Mouse (Mus musculus): ENCODE data around the gene Dcpp2. TPM values are rescaled to one million over a fixed set of nuclear protein-coding genes. Genes with fewer than 3 reads are reported as not detected.
A peak's percentile ranks its signal among the peaks of the same experiment; 100 is the strongest.
"Not testable (repeated sequence)": the region's sequence is repeated elsewhere in the genome, so short reads cannot be mapped to it uniquely, and the experiment has no call there.

The Dcpp2 gene
- total RNA-seq, 2 experiments from 2014 or later, result not detected

GRCm38 (mm10) chr17:23917158-23917557, 36.5 kb downstream of the Dcpp2 start, which contains the start of gene Dcpp3:
Gene Dcpp3, plus strand, starts transcription at chr17:23917458.
- intact Hi-C loops (cut with DNase I); DNase-seq: not testable (repeated sequence)

GRCm38 (mm10) chr17:23924531-23925007, 43.9 kb downstream of the Dcpp2 start:
- intact Hi-C loops (cut with DNase I), result no loop called here
- DNase-seq, result peak; percentile 92 to 93

- DNase-seq, result peak; percentile 61 to 68
- intact Hi-C loops (cut with DNase I), result no loop called here
These were observed 44.4 kb downstream of the Dcpp2 start for GRCm38 (mm10) chr17:23925090-23925493.

- no peak for DNase-seq
- intact Hi-C loops (cut with DNase I), result no loop called here
These were observed 50.5 kb downstream of the Dcpp2 start for GRCm38 (mm10) chr17:23931157-23931556.

- intact Hi-C loops (cut with DNase I), result no loop called here
- DNase-seq, result no peak
These were observed 60.7 kb downstream of the Dcpp2 start, which contains the start of gene Sbp for GRCm38 (mm10) chr17:23941372-23941771. Gene Sbp, plus strand, starts transcription at chr17:23941672.

- DNase-seq; intact Hi-C loops (cut with DNase I): not testable (repeated sequence)
These were observed 66.8 kb downstream of the Dcpp2 start for GRCm38 (mm10) chr17:23947486-23947885.

GRCm38 (mm10) chr17:23949068-23949467, 68.4 kb downstream of the Dcpp2 start:
- intact Hi-C loops (cut with DNase I), result no loop called here
- DNase-seq, result peak in 1 of 2 experiments; percentile 12

Other genes starting within 250 kb of the Dcpp2 start
- under 1 TPM; 0.10 to 0.24 TPM for gene Mmp25, start 235.6 kb upstream of the Dcpp2 start, total RNA-seq (2021)
- gene Bicdl2, start 220.4 kb upstream of the Dcpp2 start, total RNA-seq (2021), result not detected
- 100 to 1,000 TPM; 186 to 198 TPM for gene Hcfc1r1, start 207.3 kb upstream of the Dcpp2 start, total RNA-seq (2021)
- 10 to 100 TPM; 13.5 to 15.9 TPM for gene Thoc6, start 207.0 kb upstream of the Dcpp2 start, total RNA-seq (2021)
- 10 to 100 TPM; 43.8 to 76.5 TPM for gene Tnfrsf12a, start 203.4 kb upstream of the Dcpp2 start, total RNA-seq (2021)
- gene Cldn6, start 201.6 kb upstream of the Dcpp2 start, total RNA-seq (2021), result not detected
- not detected for gene Cldn9, start 196.9 kb upstream of the Dcpp2 start, total RNA-seq (2021)
- gene 1520401A03Rik, start 158.1 kb upstream of the Dcpp2 start, total RNA-seq (2021), result not detected
- 1 to 10 TPM; 3.1 to 3.6 TPM for gene Pkmyt1, start 154.5 kb upstream of the Dcpp2 start, total RNA-seq (2021)
- 10 to 100 TPM; 21.8 to 23.4 TPM for gene Paqr4, start 140.0 kb upstream of the Dcpp2 start, total RNA-seq (2021)
- gene Kremen2, start 135.0 kb upstream of the Dcpp2 start, total RNA-seq (2021), result not detected
- 10 to 100 TPM; 30.2 to 30.8 TPM for gene Flywch1, start 109.3 kb upstream of the Dcpp2 start, total RNA-seq (2021)
- 1 to 10 TPM; 1.6 TPM for gene Flywch2, start 94.8 kb upstream of the Dcpp2 start, total RNA-seq (2021)
- gene Srrm2, start 90.3 kb upstream of the Dcpp2 start, total RNA-seq (2021), result 100 to 1,000 TPM; 192 to 227 TPM
- gene Elob, start 51.7 kb upstream of the Dcpp2 start, total RNA-seq (2021), result 100 to 1,000 TPM; 339 to 355 TPM
- gene Prss33, start 44.8 kb upstream of the Dcpp2 start, total RNA-seq (2021), result not detected
- gene Prss32, start 37.0 kb upstream of the Dcpp2 start, total RNA-seq (2021), result not detected
- gene Prss41, start 36.7 kb upstream of the Dcpp2 start, total RNA-seq (2021), result not detected
- not detected for gene Prss21, start 12.8 kb upstream of the Dcpp2 start, total RNA-seq (2021)
- not detected for gene Dcpp1, start within 50 bp of the Dcpp2 start, total RNA-seq (2021)
- not detected for gene Dcpp3, start 36.6 kb downstream of the Dcpp2 start, total RNA-seq (2021)
- not detected for gene Sbp, start 60.8 kb downstream of the Dcpp2 start, total RNA-seq (2021)
- gene Sbpl, start 74.4 kb downstream of the Dcpp2 start, total RNA-seq (2021), result not detected
- gene Prss30, start 99.7 kb downstream of the Dcpp2 start, total RNA-seq (2021), result not detected
- gene Prss22, start 117.2 kb downstream of the Dcpp2 start, total RNA-seq (2021), result not detected
- gene Prss27, start 157.3 kb downstream of the Dcpp2 start, total RNA-seq (2021), result not detected
- 10 to 100 TPM; 14.4 to 14.6 TPM for gene Kctd5, start 192.6 kb downstream of the Dcpp2 start, total RNA-seq (2021)